Mouse (Mus musculus): ENCODE data around the gene Eva1b. TPM values are rescaled to one million over a fixed set of nuclear protein-coding genes. Genes with fewer than 3 reads are reported as not detected.
"Not testable (repeated sequence)": the region's sequence is repeated elsewhere in the genome, so short reads cannot be mapped to it uniquely, and the experiment has no call there.

Eva1b gene
- polyA plus RNA-seq, 1 experiment from 2014 or later: 98.5 TPM

- Histone ChIP-seq H3K27me3 (no peaks in the 10 kb centered on the region), H3K4me1 (peaks cover 33% of the 10 kb centered on the region), H3K9me3 (replicated peaks) (no peaks in the 10 kb centered on the region), H3K36me3 (peaks cover 17% of the 10 kb centered on the region), H3K4me2 (peak overlapping the region; percentile 97), H3K27ac (peak overlapping the region; percentile 90), H3K9ac (peak overlapping the region; percentile 71; the same call in 1 of the 2 replicates), H3K4me3 (replicated peaks) (peak overlapping the region; percentile 63)
- WGBS: 47% methylated on average over 9 of the region's 9 CpGs
- ATAC-seq (replicated peaks; ENCODE audit: low FRiP score): 0 out of 2 replicates have a peak, but pooled peaks have one; percentile 1
Observed at GRCm38 (mm10) chr4:126161986-126162385, 14.4 kb downstream of the Eva1b start.

- 1% methylated on average over 44 of the region's 44 CpGs for WGBS
- Histone ChIP-seq H3K27ac (peak overlapping the region; percentile 90), H3K4me1 (peaks cover 33% of the 10 kb centered on the region), H3K27me3 (no peaks in the 10 kb centered on the region), H3K4me2 (peak overlapping the region; percentile 97), H3K4me3 (replicated peaks) (peak overlapping the region; percentile 63), H3K36me3 (peaks cover 23% of the 10 kb centered on the region), H3K9me3 (replicated peaks) (no peaks in the 10 kb centered on the region), H3K9ac (peak overlapping the region; percentile 71)
- ATAC-seq (replicated peaks; ENCODE audit: low FRiP score): peak; percentile 94
Observed at GRCm38 (mm10) chr4:126162544-126163066, 15.1 kb downstream of the Eva1b start.

DNA sequence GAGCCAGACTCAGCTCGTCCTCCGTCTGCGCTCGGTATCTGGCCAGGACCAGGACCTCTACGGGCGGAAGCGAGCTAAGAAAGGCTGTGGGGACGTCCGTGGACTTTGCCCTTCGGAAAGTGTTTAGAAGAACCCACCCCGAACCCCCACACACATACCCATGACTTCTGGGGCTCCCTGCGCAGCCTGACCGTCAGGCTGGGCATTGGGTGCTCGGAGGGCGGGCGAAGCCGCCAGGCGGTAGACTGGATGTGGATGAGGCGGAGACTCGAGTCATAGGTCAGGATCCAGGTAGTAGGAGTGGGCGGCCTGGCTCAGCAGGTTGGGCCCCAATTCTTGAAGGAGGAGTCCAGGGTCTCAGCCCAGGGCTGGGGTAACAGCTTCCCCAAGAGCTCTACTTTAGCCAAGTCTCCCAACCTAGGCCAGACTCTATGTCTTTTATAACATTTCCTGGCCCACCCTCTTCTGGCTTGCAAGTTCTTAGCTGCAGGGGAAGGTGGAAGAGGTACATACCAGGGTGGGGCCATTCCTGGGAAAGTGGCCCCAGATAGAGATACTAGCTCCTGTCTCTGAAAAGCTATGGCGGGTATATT lies 15.6 kb downstream of the Eva1b start, which contains the start of gene Sh3d21:
Gene Sh3d21 (minus strand): TSS at position 425 of the 593 bp plus-strand sequence.
- peak within 1 kb of the TSS; percentile 63 for H3K4me3 ChIP-seq (replicated peaks)
- ATAC-seq (replicated peaks; ENCODE audit: low FRiP score): peak; percentile 34
- no peaks in the 10 kb centered on the region for H3K27me3 ChIP-seq
- H3K4me1 ChIP-seq: peaks cover 33% of the 10 kb centered on the region
- peak within 1 kb of the TSS; percentile 90 for H3K27ac ChIP-seq
- 5% methylated on average over 22 of the region's 22 CpGs for WGBS
- no peaks in the 10 kb centered on the region for H3K9me3 ChIP-seq (replicated peaks)
- peaks cover 29% of the 10 kb centered on the region for H3K36me3 ChIP-seq
- H3K9ac ChIP-seq: peak within 1 kb of the TSS; percentile 71
- H3K4me2 ChIP-seq: peak within 1 kb of the TSS; percentile 97

GRCm38 (mm10) chr4:126163685-126164084 lies 16.1 kb downstream of the Eva1b start:
- no peak for ATAC-seq (replicated peaks; ENCODE audit: low FRiP score)
- H3K4me2 ChIP-seq: peak overlapping the region; percentile 97

GRCm38 (mm10) chr4:126165092-126165491 lies 17.5 kb downstream of the Eva1b start:
- H3K4me1 ChIP-seq: peaks cover 28% of the 10 kb centered on the region
- H3K9me3 ChIP-seq (replicated peaks); H3K27me3 ChIP-seq; ATAC-seq (replicated peaks; ENCODE audit: low FRiP score); H3K4me2 ChIP-seq; H3K27ac ChIP-seq; H3K4me3 ChIP-seq (replicated peaks); H3K9ac ChIP-seq: not testable (repeated sequence)
- peaks cover 48% of the 10 kb centered on the region for H3K36me3 ChIP-seq
- 71% methylated on average over 10 of the region's 10 CpGs for WGBS

More at GRCm38 (mm10) chr4:126163685-126164084, 16.1 kb downstream of the Eva1b start:
- Histone ChIP-seq H3K9ac (no peak overlapping the region), H3K4me1 (peaks cover 33% of the 10 kb centered on the region), H3K36me3 (peaks cover 34% of the 10 kb centered on the region), H3K27ac (peak overlapping the region; percentile 90), H3K9me3 (replicated peaks) (no peaks in the 10 kb centered on the region), H3K4me3 (replicated peaks) (peak overlapping the region; percentile 63; the same call in 1 of the 2 replicates), H3K27me3 (no peaks in the 10 kb centered on the region)
- WGBS: 45% methylated on average over 4 of the region's 4 CpGs

DNA sequence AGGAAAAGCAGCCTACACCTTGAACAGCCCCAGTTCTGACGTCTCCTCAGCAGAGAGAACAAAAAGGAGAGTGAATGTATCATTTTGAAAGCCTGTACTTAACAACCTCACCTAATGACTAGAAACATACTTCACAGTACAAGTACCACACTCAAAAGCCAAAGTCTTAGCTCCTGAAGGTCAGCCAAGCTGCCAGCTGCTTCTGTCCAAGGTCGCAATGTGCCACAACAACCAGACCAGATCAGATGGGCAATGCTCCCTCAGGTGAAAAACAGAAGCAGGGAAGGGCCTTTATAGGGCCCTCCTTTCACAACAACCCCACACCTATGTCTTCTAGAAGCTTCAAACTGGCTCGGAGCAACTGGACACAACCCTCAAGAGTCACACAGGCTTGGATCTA lies 18.5 kb downstream of the Eva1b start:
- H3K4me3 ChIP-seq (replicated peaks): no peak overlapping the region
- no peak overlapping the region for H3K9ac ChIP-seq
- no peak for ATAC-seq (replicated peaks; ENCODE audit: low FRiP score)
- peaks cover 25% of the 10 kb centered on the region for H3K4me1 ChIP-seq
- no peak overlapping the region for H3K27ac ChIP-seq
- no peak overlapping the region for H3K4me2 ChIP-seq
- no peaks in the 10 kb centered on the region for H3K27me3 ChIP-seq
- H3K9me3 ChIP-seq (replicated peaks): no peaks in the 10 kb centered on the region
- H3K36me3 ChIP-seq: peaks cover 57% of the 10 kb centered on the region
- WGBS: 78% methylated on average over 3 of the region's 3 CpGs

DNA sequence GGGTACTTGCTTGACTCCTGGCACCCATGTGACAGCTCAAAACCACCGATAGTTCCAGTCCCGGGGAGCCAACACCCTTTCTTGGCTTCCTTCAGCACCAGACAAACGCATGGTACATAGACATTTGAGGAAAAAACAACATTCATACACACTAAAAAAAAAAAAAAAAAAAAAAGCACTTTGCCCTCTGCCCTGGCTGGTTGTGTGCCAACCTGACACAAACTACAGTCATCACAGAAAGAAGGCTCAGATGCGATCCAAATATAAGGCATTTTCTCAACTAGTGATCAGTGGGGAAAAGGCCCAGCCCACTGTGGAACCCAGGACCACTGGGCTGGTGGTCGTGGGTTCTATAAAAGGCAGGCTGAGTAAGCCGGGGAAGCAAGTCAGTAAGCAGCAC lies 21.3 kb downstream of the Eva1b start:
- no peak overlapping the region for H3K27ac ChIP-seq
- peaks cover 83% of the 10 kb centered on the region for H3K36me3 ChIP-seq
- H3K4me2 ChIP-seq: no peak overlapping the region
- no peak overlapping the region for H3K4me3 ChIP-seq (replicated peaks)
- H3K9ac ChIP-seq: no peak overlapping the region
- WGBS: 84% methylated on average over 6 of the region's 6 CpGs
- no peak for ATAC-seq (replicated peaks; ENCODE audit: low FRiP score)
- H3K9me3 ChIP-seq (replicated peaks): no peaks in the 10 kb centered on the region
- no peaks in the 10 kb centered on the region for H3K27me3 ChIP-seq
- H3K4me1 ChIP-seq: no peaks in the 10 kb centered on the region; the same call in 1 of the 2 replicates

GRCm38 (mm10) chr4:126170737-126171136 lies 23.2 kb downstream of the Eva1b start:
- H3K4me1 ChIP-seq; ATAC-seq (replicated peaks; ENCODE audit: low FRiP score); H3K27me3 ChIP-seq; H3K4me3 ChIP-seq (replicated peaks); H3K9ac ChIP-seq; H3K27ac ChIP-seq; H3K4me2 ChIP-seq; H3K9me3 ChIP-seq (replicated peaks): not testable (repeated sequence)
- 96% methylated on average over 5 of the region's 5 CpGs for WGBS
- H3K36me3 ChIP-seq: peaks cover 97% of the 10 kb centered on the region

DNA sequence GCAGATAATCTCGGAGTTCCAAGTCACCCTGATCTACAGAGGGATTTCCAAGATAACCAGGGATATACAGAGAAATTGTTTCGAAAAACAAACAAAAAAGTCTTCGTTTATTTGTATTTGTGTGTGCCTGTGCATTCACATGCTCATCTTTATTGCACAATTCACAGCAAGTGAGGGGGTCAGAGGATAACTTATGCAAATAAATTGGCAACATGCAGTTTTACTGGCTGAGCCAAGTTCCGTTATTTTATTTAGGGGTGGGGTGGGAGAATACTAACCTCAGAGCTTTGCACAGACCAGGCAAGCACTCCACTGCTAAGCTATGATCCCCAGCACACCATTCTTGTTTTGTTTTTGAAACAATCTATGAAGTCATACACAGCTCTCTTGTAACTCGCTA lies 26.3 kb downstream of the Eva1b start:
- Histone ChIP-seq H3K4me1 (no peaks in the 10 kb centered on the region), H3K27me3 (no peaks in the 10 kb centered on the region), H3K27ac (no peak overlapping the region), H3K36me3 (peaks cover 92% of the 10 kb centered on the region), H3K4me3 (replicated peaks) (no peak overlapping the region), H3K9me3 (replicated peaks) (no peaks in the 10 kb centered on the region), H3K4me2 (no peak overlapping the region), H3K9ac (no peak overlapping the region)
- ATAC-seq (replicated peaks; ENCODE audit: low FRiP score): no peak
- WGBS: 91% methylated on average over 5 of the region's 5 CpGs

- peaks cover 92% of the 10 kb centered on the region for H3K36me3 ChIP-seq
- not testable (repeated sequence) for ATAC-seq (replicated peaks; ENCODE audit: low FRiP score); H3K4me2 ChIP-seq; H3K4me1 ChIP-seq; H3K27ac ChIP-seq; H3K27me3 ChIP-seq; H3K9ac ChIP-seq; H3K9me3 ChIP-seq (replicated peaks); H3K4me3 ChIP-seq (replicated peaks)
- WGBS: 91% methylated on average over 7 of the region's 7 CpGs
Observed at GRCm38 (mm10) chr4:126175980-126176379, 28.4 kb downstream of the Eva1b start.

- WGBS: 56% methylated on average over 7 of the region's 7 CpGs
- no peak overlapping the region for H3K9ac ChIP-seq
- peaks cover 89% of the 10 kb centered on the region for H3K36me3 ChIP-seq
Observed at GRCm38 (mm10) chr4:126181170-126181957, 33.8 kb downstream of the Eva1b start.

DNA sequence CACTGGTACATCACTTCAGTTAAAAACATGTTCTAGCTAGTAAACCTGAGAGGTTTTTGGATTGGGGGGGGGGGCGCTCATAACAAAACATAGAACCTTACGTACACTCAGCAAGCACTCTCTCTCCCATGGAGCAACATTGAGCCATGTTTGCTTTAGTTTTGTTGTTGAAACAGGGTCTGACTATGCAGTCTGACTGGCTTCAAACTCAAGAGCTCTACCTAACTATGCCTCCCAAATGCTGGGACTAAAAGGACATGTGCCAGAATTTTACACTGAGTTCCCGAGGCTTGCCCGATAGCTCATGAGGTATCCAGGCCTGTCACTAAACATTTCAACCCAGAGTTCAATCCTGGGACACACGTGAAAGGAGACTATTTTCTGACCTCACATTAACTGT lies 35.5 kb downstream of the Eva1b start:
- Histone ChIP-seq H3K36me3 (peaks cover 87% of the 10 kb centered on the region), H3K4me1 (peaks cover 9% of the 10 kb centered on the region; the same call in 1 of the 2 replicates), H3K9ac (no peak overlapping the region), H3K27ac (no peak overlapping the region), H3K27me3 (no peaks in the 10 kb centered on the region), H3K4me2 (no peak overlapping the region), H3K9me3 (replicated peaks) (no peaks in the 10 kb centered on the region), H3K4me3 (replicated peaks) (no peak overlapping the region)
- no peak for ATAC-seq (replicated peaks; ENCODE audit: low FRiP score)
- 87% methylated on average over 5 of the region's 5 CpGs for WGBS

More at GRCm38 (mm10) chr4:126181170-126181957, 33.8 kb downstream of the Eva1b start:
- Histone ChIP-seq H3K9me3 (replicated peaks) (no peaks in the 10 kb centered on the region), H3K4me2 (no peak overlapping the region), H3K4me3 (replicated peaks) (no peak overlapping the region), H3K4me1 (no peaks in the 10 kb centered on the region), H3K27me3 (no peaks in the 10 kb centered on the region), H3K27ac (peak overlapping the region; percentile 16; the same call in 1 of the 2 replicates)
- ATAC-seq (replicated peaks; ENCODE audit: low FRiP score): 0 out of 2 replicates have a peak, but pooled peaks have one; percentile 49
